Mouse (Mus musculus): ENCODE data around the gene Frem1.

DNA sequence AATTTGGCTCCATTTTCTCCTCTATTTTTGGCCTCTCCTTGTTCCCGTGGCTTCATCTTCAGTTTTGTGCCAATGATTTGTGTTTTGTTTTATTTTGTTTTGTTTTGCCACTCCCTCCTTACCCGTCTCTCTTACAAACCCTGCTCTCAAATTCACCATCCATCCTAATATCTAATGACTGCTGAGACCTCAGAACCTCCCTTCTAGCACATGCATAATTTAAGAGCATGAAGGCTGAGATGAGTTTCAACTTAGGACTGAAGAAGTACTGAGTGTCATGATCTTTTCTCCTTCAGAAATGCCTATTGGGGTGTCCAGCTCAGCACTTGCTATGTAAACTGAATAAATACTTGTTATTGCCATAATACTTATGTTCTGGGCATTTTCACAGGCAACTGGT lies 37.6 kb downstream of the Frem1 start:
- TF ChIP-seq POLR2A (IDR thresholded peaks at IDR 0.05; ENCODE audit: insufficient read depth, low read depth, low read length) (no peak), CTCF (IDR thresholded peaks at IDR 0.05; ENCODE audit: insufficient read depth, low read depth, low read length) (no peak)
